Mouse (Mus musculus) cerebellum, postnatal 4 days (tissue): ENCODE data around the gene Tmem25.
"Not testable (repeated sequence)": the region's sequence is repeated elsewhere in the genome, so short reads cannot be mapped to it uniquely, and the experiment has no call there.

ENCODE experiments used
- DNase-seq, 2 experiments: peaks; one replicate each; pipeline ENCODE4 v3.0.0; 2022; ENCODE audit warnings: low spot score in 2 of 2, mixed read lengths in 1 of 2

Gene Tmem25

GRCm38 (mm10) chr9:44772750-44773651 lies 26.1 kb downstream of the Tmem25 start:
- peak; percentile 88 to 94 for DNase-seq

DNA sequence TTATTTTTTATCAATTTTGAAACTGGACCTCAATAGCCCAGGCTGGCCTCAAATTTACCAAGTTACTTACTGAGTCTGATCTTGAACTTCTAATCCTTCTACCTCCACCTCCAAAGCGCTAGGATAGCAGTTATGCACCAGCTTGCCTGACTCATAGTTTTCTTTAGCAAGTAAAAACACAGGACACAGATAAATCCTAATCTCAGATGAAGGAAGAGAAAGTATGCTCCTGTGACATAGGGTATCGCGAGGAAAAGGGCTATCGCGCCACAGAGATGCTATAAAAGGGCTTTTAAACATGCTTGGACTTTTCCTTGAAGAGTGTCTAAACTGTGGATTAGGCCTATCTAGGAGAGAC lies 26.7 kb downstream of the Tmem25 start:
- no peak for DNase-seq

DNA sequence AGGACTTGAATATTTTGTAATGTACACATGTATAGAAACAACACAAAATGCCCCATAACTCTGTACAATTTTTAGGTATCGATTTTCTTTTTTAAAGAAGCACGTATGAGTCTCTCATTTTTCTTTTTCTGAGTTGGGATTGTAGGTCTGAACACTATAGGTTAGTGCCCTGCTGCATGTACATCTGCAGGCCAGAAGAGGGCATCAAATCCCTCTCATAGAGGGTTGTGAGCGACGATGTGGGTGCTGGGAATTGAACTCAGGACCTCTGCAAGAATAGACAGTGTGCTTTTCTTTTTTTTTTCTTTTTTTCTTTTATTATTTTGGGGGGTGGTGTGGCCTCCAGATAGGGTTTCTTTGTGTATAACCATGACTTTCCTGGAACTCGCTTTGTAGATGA lies 27.7 kb downstream of the Tmem25 start:
- no peak for DNase-seq

DNA sequence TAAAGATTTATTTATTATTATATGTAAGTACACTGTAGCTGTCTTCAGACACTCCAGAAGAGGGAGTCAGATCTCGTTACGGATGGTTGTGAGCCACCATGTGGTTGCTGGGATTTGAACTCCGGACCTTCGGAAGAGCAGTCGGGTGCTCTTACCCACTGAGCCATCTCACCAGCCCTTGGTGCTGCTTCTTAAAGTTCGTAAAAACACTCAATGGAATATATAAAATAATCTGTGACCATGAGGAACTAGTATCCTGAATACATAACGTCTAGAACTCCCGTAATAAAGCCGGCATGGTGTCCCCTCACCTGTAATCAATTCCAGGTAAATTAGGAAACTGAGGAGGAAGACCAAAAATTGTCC lies 31.1 kb downstream of the Tmem25 start:
- not testable (repeated sequence) for DNase-seq

DNA sequence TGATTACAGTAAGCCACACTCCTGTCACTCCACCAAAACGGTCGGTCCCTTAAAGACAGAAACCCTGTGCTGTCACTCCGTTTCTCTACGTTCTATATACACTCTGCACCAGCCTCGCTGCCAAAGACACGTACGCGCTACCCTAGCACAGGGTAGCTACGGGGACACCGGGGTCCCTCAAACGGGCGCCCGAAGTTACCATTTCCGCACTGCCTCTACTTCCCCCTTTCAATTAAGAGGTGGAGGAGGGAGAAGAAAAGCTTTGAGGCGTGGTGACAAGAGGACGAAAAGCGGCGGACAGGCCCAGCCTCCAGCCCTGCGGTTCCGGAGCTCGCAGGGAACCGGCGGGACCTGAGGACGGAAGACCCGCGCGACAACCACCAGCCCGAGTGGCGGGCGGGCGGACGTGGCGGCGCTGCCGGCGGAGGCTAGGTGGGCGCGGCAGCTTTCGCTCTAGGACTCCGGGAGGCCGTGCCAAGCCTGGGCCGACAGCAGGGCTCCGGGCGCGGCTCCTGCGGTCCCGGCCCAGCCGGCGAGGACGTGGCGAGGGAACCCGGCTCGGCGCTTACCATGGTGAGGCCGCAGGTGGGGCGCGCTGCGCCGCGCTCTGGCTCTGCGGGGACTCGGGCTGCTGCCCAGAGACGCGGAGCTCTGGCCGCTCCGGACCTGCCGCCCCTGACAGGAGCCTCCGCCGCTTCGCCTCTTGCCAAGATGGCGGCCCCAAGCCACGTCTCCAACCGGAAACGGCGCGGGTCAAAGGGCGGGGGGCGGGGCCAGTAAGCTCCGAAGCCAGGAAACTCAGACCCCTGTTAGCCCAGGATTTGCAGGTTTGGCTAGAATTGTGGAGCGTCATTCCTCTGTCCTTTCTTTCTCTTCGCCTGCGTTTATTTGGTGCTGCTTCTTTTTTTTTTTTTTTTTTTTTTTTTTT lies 31.7 kb downstream of the Tmem25 start, which contains the start of the genes Arcn1 and Ift46:
TSS of gene Arcn1 (minus strand) at position 745 of the 928 bp plus-strand sequence.
TSS of gene Ift46 (plus strand) at position 808 of the 928 bp plus-strand sequence.
- peak; percentile 55 to 86 for DNase-seq

GRCm38 (mm10) chr9:44760873-44761272 lies 38.2 kb downstream of the Tmem25 start:
- DNase-seq = no peak

DNA sequence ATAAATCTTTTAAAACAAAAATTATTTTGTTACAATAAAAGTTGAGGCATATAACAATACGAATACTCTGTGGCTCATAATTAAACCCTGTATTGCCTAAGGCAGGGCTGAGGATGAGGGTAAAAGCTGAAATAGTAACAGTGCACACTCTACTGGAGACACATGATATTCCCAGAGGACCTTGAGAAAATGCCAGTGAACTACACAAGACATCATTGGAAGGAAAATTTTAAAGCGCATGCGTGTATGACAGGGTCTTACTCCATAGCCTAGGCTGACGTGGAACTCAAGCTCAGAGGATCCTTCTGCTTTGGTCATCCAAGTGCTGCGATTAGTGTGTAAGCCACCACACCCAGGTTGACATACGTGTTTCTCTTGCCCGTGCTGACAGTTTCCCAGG lies 50.6 kb downstream of the Tmem25 start:
- no peak for DNase-seq

GRCm38 (mm10) chr9:44747341-44747740 lies 51.8 kb downstream of the Tmem25 start:
- no peak for DNase-seq

- DNase-seq = no peak
Measured at GRCm38 (mm10) chr9:44746666-44747065, 52.4 kb downstream of the Tmem25 start.

- no peak for DNase-seq
Measured at GRCm38 (mm10) chr9:44745371-44745770, 53.7 kb downstream of the Tmem25 start.
